Mouse (Mus musculus): Measurements from ENCODE around the gene Ccdc34. TPM values are rescaled to one million over a fixed set of nuclear protein-coding genes. Genes with fewer than 3 reads are reported as not detected.

Ccdc34 gene
- total RNA-seq, 2 experiments from 2014 or later, result 25.8 to 27.3 TPM

DNA sequence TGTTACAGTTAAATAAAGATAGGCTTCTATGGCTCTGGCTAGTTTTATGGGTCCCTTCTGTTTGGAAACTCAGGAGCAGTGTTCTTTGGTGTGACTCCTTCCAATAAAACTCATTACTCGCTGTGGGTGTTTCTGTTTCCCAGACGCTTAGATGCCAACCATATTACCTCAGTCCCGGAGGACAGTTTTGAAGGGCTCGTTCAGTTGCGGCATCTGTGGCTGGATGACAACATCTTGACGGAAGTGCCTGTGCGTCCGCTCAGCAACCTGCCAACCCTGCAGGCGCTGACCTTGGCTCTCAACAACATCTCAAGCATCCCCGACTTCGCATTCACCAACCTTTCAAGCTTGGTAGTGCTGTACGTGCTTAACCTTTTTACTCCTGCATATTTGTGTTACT, 21.2 kb upstream of the Ccdc34 start:
- DNase-seq, result peak; percentile 30

GRCm38 (mm10) chr2:110004668-110005067, 12.9 kb upstream of the Ccdc34 start:
- DNase-seq, result no peak

- DNase-seq, result no peak
Observed at GRCm38 (mm10) chr2:110005164-110005563, 12.5 kb upstream of the Ccdc34 start.

DNA sequence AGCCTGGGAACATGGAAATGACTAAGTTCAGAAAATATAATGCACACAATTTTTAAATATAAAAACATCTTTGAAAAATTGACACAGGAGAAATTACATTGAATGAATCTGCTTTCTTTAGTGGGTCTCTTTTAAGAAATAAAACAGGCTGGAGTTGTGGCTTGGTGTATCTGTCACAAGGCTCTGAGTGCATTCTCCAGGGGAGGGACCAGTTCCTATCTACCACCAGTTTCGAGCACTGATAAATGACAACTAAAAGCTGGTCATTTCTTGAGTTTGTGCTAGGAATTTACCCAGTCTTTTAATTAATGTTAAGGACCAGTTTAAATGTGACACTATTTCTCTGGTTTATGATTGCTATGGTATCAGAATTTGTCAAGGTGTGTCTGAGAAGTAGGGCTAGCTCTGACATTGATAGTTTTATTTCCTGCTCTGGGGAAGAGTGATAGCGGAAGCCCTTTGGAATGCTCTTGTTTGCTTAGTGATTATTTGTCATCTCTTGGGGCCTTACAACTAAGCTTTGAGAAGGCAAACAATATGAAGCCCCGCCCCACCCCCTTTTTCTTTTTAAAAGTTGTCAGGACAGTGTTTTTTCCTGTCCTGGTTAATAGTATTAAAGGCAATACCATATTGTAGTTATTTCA, 11.9 kb upstream of the Ccdc34 start:
- no peak for DNase-seq

DNA sequence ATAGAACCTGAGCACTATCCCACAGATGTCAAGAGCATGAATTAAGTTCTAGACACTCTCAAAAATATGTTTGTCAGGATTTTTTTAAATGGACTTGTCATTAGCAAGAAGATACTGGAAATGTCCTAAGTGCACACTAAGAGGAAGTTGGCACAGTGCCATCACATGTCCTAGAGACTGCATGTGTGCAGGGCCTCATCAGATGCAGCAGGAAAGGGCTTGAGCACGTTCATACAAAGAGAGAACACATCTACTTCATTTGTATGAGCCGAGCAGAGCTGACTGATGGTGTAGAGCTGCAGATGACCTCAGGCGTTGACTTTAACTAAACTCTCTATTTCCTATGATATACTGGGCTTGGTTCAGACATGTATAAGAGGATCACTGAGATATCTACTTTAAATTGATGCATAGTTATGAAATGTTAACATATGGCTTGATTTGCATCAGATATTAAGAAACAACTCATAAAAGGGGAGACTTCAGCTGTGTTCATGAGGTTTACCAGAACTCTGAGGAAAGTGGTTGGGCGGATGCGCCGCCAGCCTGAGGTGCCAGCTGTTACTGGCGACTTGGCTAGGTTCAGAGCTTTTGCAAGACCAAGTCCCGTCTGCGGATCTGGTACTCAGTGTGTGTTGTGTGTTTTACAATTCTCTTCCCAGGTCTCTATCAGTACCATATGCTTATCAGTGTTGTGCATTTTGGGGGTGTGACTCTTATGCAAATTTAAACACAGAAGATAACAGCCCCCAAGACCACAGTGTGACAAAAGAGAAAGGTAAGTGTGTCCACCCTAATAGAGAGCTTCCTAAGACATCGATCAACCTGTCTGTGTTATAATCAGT, 10.0 kb upstream of the Ccdc34 start:
- DNase-seq, result no peak

DNA sequence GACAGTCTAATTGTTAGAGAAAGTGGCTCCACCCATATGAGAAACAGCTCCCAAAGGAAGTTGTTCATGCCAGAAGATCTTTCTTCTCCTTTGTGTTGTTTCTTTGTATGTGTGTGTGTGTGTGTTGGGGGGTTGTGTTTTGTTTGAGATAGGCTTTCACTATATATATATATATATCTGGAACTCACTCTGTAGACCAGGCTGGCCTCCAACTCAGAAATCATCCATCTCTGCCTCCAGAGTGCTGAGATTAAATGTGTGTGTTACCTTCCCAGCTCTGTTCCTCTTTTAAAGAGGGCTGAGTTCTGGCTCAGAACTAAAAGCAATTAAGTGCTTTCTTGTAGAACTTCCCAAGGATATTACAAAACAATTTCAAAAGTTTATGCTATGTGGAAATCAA, 8.2 kb upstream of the Ccdc34 start:
- no peak for DNase-seq

- no peak for DNase-seq
Observed at GRCm38 (mm10) chr2:110012184-110012725, 5.4 kb upstream of the Ccdc34 start.

DNA sequence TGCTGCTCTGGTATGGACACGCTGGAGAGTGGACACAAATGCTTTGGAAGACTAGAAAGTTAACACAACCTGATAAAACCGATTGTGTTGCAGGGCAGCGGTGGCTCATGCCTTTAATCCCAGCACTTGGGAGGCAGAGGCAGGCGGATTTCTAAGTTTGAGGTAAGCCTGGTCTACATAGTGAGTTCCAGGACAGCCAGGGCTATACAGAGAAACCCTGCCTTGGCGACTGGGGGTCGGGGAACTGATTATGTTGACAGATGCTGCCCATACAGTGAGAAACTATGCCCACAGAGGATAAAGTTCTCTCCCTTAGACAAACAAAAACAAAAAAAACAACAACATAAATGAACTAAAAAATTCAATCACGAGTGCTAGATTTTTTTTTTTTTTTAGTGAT, 530 bp upstream of the Ccdc34 start:
- no peak for DNase-seq

DNA sequence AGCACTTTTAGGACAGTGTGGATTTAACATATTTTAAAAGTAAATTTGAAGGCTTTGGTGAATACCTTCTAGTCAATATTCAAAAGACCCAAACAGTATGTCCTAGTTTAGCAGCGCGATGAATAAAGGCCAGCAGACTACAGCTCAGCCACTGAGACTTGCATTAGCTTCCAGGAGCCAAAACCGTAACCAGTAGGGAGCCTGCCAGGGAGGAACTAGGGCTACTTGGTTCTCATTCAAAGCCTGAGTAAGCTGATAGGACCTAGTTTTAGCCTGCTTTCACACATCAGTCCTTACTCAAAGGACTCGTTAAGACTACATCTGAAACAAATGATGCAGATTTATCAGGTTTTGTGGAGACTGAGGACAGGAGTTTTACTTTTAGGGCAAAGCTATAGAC, 2.0 kb downstream of the Ccdc34 start:
- DNase-seq, result no peak

DNA sequence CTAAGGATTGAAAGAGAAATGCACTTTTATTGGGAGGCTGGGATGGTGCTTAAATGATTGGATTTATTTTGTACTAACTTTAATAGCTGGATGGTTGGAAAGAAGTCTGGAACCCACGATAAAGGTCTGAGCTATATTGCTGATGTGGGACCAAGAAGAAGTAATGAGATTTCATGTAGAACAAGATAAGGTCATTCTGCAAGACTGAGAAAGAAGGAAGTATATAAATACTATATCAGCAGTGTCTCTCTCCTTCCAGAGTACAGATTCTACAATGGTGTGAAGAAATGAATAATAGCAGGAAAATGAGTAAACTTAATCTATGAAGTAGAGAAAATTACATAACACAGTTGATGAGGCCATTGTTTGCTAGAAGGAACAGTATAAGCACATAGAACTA, 2.8 kb downstream of the Ccdc34 start:
- no peak for DNase-seq

GRCm38 (mm10) chr2:110036265-110036664, 18.6 kb downstream of the Ccdc34 start:
- no peak for DNase-seq

- DNase-seq, result no peak
Observed at GRCm38 (mm10) chr2:110036665-110037064, 19.0 kb downstream of the Ccdc34 start.

- no peak for DNase-seq
Observed at GRCm38 (mm10) chr2:110037221-110037620, 19.6 kb downstream of the Ccdc34 start.

DNA sequence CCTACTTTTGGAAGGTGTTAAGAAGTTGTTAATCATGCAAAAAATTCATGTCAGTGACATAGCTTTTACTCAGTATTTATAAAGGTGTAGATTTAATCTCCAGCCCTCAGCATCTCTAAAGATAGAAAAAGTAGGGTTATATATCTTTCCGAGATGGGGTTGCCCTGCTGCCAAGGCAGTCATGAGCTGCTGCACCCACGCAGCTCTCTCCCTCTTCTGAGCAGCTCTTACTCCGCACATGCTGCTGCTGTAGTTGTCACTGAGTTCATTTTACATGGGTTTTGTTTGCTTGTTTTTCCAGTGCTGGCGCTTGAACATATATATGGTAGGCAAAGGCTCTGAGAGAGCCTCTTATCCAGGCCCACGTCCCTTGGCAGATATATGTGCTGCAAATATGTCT, 20.7 kb downstream of the Ccdc34 start:
- no peak for DNase-seq

GRCm38 (mm10) chr2:110042861-110043760, 25.5 kb downstream of the Ccdc34 start:
- no peak for DNase-seq

DNA sequence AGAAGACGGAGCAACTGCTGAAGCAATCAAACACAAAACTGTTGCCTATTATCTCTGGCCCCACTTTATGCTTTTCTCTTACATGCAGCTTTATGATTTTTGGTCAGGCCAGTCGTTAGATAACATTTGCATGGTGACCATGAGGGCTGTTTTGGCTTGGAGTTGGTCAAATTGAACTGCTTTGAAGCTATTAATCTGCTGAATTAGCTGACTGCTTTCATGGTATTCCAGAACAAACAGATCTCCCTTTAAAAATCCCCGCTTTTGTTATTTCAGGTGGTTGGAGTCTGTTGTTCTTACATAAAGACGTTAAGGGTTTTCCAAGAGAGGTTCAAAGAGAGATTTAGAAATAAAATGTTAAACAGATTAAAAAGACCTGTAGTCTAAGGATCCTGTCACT, 40.8 kb downstream of the Ccdc34 start:
- no peak for DNase-seq

DNA sequence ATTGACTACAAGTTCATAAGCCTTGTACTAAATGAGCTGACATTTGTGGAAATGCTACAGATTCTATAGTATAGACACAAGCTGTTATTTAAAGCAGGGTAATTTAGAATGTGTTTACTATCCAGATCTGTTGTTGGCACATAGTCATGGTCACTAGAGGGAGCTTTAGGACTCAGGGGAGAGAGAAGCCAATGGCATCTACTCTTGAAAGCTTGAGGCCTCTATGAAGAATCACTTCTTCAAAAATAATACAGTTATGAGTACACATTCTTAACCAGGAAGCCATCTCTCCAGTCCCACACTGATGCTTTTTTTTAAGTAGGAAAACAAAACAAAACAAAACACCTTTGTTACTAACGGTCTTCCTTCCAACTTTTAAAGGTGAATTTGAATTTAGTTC, 45.5 kb downstream of the Ccdc34 start:
- DNase-seq, result no peak

DNA sequence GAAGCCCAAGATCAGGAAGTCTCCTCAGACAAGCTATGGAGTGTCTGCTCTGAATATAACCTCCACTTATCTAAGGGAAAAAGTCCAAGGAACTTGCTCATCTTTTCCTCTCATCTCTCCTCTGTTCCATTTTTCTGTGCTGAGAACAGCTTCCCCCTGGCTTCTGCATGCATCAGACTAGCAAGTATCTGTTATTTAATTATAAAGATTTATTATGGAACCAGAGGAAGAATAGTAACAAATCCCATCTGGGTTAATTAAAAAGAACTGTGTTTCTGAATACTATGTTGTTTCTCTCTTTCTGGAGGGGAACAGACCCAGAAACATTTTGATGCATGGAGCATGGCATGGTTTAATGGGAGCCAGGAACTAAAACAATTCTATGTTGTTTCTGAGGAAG, 51.3 kb downstream of the Ccdc34 start:
- no peak for DNase-seq

DNA sequence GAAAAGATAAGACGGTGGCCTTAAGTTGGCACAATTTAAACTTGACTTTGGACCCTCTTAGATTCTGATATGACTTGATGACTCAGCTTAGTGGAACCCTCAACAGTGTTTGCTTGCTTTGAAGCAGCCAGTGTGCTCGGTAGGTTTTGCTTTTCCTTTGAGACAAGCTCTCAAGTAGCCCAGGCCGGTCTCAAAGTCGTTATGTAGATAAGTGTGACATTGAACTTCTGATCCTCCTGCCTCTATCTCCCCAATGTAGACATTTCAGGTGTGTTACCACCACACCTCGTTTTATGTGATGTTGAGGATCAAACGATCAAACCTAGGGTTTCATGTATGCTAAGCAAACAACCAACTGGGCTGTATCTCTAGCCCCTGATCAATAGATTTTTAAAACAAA, 55.4 kb downstream of the Ccdc34 start:
- no peak for DNase-seq

GRCm38 (mm10) chr2:110074646-110075452, 57.2 kb downstream of the Ccdc34 start:
- no peak for DNase-seq

DNA sequence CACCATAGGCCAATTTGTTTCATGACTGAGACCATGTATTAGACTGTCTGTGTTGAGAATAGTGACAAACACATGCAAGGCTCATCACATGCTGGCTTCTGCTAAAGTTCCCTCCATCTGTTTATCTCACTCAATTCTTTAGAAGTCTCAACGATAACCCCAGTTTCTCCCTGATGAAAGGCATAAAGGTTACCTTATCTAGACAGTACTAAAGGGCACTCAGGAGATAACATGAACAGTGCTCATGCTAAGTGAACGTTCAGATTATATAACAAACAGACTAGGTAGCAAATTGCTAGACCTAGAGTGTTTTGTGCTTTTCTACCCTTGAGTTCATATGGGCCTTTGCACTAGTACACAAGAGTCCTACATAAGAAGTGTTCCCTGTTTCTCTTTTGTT, 59.6 kb downstream of the Ccdc34 start:
- no peak for DNase-seq

DNA sequence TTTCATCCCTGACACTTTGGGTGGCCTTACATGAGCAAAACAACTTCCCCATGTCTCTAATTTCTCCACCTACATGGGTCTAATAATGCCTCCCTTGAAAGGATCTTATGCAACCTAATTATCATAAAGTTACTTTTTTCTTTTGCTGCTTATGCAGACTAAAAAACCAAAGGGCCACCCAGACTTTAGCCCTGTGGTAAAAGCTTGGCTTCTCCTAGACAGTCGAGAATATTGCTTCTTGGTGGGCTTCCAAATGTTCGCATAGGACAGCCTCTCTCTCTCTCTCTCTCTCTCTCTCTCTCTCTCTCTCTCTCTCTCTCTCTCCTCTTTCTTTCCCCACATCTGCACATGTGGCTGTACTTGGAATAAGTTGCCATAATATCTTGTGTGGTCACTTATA, 60.0 kb downstream of the Ccdc34 start:
- DNase-seq, result no peak

All from heart, postnatal 4 days (tissue).